Mouse (Mus musculus): ENCODE data around the gene Nuak1.

DNA sequence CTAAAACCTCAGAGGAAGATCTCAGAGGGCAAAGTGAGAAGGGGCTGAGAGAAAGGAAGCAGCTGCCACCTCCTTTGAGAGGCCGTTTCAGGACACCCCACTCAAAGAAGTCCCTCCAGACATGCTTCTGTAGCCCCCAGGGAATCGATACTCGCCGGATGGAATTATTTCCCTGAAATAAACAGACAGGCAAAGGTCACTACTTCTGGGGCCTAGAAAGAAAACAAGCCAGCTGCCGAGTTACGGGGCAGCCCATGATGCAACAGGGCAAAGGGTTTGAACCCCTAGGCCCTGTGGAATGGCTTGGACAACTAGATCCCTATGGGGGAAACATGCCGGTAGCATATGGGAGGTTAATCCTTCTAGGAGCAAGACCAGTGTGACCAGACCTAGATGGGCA lies 16.0 kb downstream of the Nuak1 start:
- TF ChIP-seq GATA1 (IDR thresholded peaks at IDR 0.05; ENCODE audit: borderline replicate concordance, low read length) (no peak), FLI1 (IDR thresholded peaks at IDR 0.05; ENCODE audit: low read length) (no peak)

Measured in megakaryocyte, embryonic 14.5 days (primary cell).